Mouse (Mus musculus): Measurements from ENCODE around the gene Rbbp4. TPM values are rescaled to one million over a fixed set of nuclear protein-coding genes. Genes with fewer than 3 reads are reported as not detected.

The Rbbp4 gene
- polyA plus RNA-seq, 1 experiment = 215 TPM

DNA sequence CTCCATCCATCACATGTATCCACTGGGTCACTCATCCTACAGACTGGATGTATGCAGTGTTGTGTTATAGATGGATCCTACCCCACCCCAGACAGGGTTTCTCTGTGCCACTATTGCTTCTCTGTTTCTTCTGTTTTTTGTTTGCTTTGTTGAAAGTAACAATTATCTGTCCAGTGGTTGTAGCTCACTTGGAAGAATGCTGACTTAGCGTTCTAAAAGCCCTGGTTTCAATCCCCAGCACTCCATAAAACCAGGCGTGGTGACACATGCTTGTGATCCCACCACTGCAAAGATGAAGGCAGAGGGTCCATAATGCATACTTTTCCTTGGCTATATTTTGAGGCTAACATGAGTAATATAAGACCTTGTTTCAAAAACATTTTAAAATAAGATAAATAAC, 7.5 kb upstream of the Rbbp4 start:
- 86% methylated on average over 2 of the region's 2 CpGs for whole genome bisulfite sequencing
- no peak overlapping the region for H3K4me3 ChIP-seq (replicated peaks; ENCODE audit: control insufficient read depth, low read depth, low read length)

DNA sequence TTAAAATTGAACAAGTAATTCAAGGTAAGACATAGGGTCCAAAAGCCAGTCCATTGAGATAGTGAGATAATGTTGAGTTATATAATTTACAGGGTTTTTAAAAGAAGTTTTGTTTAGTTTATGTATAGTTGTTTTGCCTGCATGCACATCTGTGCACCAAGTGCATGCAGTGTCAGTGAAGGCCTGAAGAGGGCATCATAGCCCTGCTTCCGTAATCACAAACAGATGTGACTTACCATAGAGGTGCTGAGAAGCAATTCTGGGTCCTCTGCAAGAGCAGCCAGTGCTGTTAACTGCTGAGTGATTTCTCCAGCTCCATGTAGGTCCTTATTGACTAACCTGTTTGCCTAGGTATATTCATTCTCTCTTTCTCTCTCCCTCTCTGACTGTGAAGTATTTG, 6.7 kb upstream of the Rbbp4 start:
- TF ChIP-seq CTCF (IDR thresholded peaks at IDR 0.05; ENCODE audit: control insufficient read depth, insufficient read depth, low read length) = no peak
- TF ChIP-seq POLR2A (IDR thresholded peaks at IDR 0.05; ENCODE audit: borderline replicate concordance, control insufficient read depth, low read depth, low read length) = no peak
- Histone ChIP-seq H3K4me1 (ENCODE audit: control insufficient read depth, insufficient read depth, low read length) (peaks cover 3% of the 10 kb centered on the region), H3K4me3 (replicated peaks; ENCODE audit: control insufficient read depth, low read depth, low read length) (no peak overlapping the region), H3K27ac (ENCODE audit: control insufficient read depth, insufficient read depth, low read depth, low read length, poor library complexity) (no peak overlapping the region)
- WGBS = 85% methylated on average over 1 of the region's 1 CpGs

More for the DNA sequence above, 7.5 kb upstream of the Rbbp4 start:
- TF ChIP-seq POLR2A (IDR thresholded peaks at IDR 0.05; ENCODE audit: borderline replicate concordance, control insufficient read depth, low read depth, low read length) (no peak), CTCF (IDR thresholded peaks at IDR 0.05; ENCODE audit: control insufficient read depth, insufficient read depth, low read length) (no peak)
- H3K27ac ChIP-seq (ENCODE audit: control insufficient read depth, insufficient read depth, low read depth, low read length, poor library complexity) = no peak overlapping the region
- H3K4me1 ChIP-seq (ENCODE audit: control insufficient read depth, insufficient read depth, low read length) = peaks cover 3% of the 10 kb centered on the region

DNA sequence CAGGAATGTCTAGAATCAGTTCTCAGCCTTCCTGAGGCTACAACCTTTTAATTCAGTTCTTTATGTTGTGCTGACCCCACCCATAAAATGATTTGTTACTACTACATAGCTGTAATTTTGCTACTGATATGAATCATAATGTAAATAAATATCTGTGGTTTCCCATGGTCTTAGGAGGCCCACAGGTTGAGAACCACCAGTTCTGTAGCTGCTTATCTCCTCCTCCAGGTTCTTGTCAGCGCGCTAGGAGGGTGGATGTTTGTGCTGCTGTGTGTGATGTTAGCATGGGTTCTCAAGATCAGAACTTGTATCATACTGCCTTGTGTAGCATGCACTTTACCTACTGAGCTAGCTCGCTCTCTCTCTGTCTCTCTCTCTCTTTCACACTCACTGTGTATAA, 4.6 kb upstream of the Rbbp4 start:
- TF ChIP-seq POLR2A (IDR thresholded peaks at IDR 0.05; ENCODE audit: borderline replicate concordance, control insufficient read depth, low read depth, low read length) (no peak), CTCF (IDR thresholded peaks at IDR 0.05; ENCODE audit: control insufficient read depth, insufficient read depth, low read length) (no peak)
- Histone ChIP-seq H3K4me3 (replicated peaks; ENCODE audit: control insufficient read depth, low read depth, low read length) (no peak overlapping the region), H3K27ac (ENCODE audit: control insufficient read depth, insufficient read depth, low read depth, low read length, poor library complexity) (peak overlapping the region; percentile 19; the same call in 1 of the 2 replicates), H3K4me1 (ENCODE audit: control insufficient read depth, insufficient read depth, low read length) (peaks cover 3% of the 10 kb centered on the region)
- WGBS = 58% methylated on average over 3 of the region's 3 CpGs

DNA sequence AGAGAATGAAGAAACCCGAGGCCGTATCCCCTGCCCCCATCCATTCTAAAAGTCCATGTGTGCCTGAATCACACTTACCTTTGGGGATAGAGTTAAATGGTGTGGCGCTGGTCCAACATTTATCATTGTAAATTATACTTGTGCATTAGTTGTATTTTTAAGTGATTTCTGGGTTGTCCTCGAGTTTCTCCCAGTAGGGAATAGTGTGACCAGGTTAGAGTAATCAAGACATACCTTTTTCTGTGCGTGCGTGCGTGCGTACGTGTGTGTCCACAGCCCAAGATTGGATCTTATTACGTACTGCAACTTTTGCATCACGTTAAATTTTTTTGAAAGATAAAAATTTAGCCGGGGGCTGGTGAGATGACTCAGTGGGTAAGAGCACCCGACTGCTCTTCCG, 1.1 kb upstream of the Rbbp4 start:
- H3K4me1 ChIP-seq (ENCODE audit: control insufficient read depth, insufficient read depth, low read length) = peaks cover 3% of the 10 kb centered on the region

DNA sequence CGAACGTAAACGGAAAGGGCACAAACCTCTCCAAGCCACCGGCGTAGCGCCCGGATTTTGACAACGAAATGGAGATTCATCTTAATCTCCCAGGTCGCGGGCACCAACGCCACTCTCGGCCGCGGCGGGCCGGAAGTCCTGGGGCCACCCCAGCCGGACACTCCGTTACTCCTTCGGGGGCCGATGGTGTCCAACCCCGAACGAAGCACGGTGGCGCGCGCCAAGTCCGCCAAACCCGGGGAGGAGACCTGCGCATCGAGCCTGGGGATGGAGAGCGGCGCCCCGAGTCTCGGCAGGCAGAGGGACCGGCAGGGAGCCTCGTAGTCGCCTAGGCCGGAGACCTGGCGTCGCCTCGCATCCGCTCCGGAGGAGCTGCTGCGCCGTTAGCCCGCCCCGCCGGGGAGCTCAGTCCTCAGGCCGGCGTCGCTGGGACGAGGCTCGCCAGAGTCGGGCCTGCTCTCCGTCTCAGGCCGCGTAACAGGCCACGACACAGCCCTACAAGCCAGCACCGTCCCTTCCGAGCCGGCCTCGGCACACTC, 424 bp downstream of the Rbbp4 start:
- TF ChIP-seq CTCF (IDR thresholded peaks at IDR 0.05; ENCODE audit: control insufficient read depth, insufficient read depth, low read length) = no peak
- TF ChIP-seq POLR2A (IDR thresholded peaks at IDR 0.05; ENCODE audit: borderline replicate concordance, control insufficient read depth, low read depth, low read length) = no peak
- peaks cover 1% of the 10 kb centered on the region; the same call in 1 of the 2 replicates for H3K4me1 ChIP-seq (ENCODE audit: control insufficient read depth, insufficient read depth, low read length)
- WGBS = under 1% methylated on average over 62 of the region's 62 CpGs

More for the DNA sequence above, 1.1 kb upstream of the Rbbp4 start:
- H3K27ac ChIP-seq (ENCODE audit: control insufficient read depth, insufficient read depth, low read depth, low read length, poor library complexity) = peak overlapping the region; percentile 95; the same call in 1 of the 2 replicates
- WGBS = 41% methylated on average over 14 of the region's 14 CpGs
- TF ChIP-seq CTCF (IDR thresholded peaks at IDR 0.05; ENCODE audit: control insufficient read depth, insufficient read depth, low read length) = no peak
- TF ChIP-seq POLR2A (IDR thresholded peaks at IDR 0.05; ENCODE audit: borderline replicate concordance, control insufficient read depth, low read depth, low read length) = no peak
- H3K4me3 ChIP-seq (replicated peaks; ENCODE audit: control insufficient read depth, low read depth, low read length) = peak overlapping the region; percentile 75

DNA sequence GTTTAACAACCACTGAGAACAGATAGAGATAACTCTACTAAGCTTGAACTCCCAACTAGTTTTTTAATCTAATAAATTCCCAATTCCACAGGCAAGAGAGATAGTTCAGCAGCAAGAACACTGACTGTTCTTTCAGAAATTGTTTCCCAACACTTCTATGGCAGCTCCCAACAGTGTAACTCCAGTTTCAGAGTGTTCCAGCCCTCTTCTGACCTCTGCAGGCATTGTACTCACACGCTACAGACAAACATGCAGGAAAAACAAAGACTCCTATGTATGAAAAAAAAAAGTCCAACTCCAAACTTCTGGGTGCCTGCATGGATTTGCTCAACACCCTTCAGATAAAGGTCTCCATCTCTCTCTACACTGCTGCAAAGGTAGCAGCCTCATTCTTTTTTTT, 2.3 kb downstream of the Rbbp4 start:
- Histone ChIP-seq H3K4me3 (replicated peaks; ENCODE audit: control insufficient read depth, low read depth, low read length) (no peak overlapping the region), H3K27ac (ENCODE audit: control insufficient read depth, insufficient read depth, low read depth, low read length, poor library complexity) (no peak overlapping the region), H3K4me1 (ENCODE audit: control insufficient read depth, insufficient read depth, low read length) (no peaks in the 10 kb centered on the region; the same call in 1 of the 2 replicates)
- WGBS = 50% methylated on average over 1 of the region's 1 CpGs
- no peak for TF ChIP-seq POLR2A (IDR thresholded peaks at IDR 0.05; ENCODE audit: borderline replicate concordance, control insufficient read depth, low read depth, low read length)

More for the DNA sequence above, 424 bp downstream of the Rbbp4 start:
- H3K4me3 ChIP-seq (replicated peaks; ENCODE audit: control insufficient read depth, low read depth, low read length) = peak overlapping the region; percentile 99
- H3K27ac ChIP-seq (ENCODE audit: control insufficient read depth, insufficient read depth, low read depth, low read length, poor library complexity) = peak overlapping the region; percentile 95

DNA sequence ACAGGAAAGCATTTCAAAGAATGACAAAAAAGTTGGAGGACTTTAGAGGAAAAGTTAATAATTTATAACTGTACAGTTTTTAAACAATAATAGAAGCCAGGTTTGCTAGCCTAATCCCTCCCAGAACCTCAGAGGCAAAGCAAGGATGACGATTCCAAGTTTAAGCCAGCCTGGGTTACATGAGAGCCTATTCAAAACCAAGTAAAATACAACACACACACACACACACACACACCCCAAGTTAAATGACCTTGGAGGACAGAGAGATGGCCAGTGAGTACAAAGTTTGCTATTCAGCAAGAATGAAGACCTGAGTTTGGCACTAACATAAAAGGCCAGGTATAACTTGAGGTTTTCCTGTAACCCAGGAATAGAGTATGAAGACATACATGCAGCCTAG, 9.0 kb downstream of the Rbbp4 start:
- H3K27ac ChIP-seq (ENCODE audit: control insufficient read depth, insufficient read depth, low read depth, low read length, poor library complexity) = no peak overlapping the region
- no peak for TF ChIP-seq POLR2A (IDR thresholded peaks at IDR 0.05; ENCODE audit: borderline replicate concordance, control insufficient read depth, low read depth, low read length)
- no peak for TF ChIP-seq CTCF (IDR thresholded peaks at IDR 0.05; ENCODE audit: control insufficient read depth, insufficient read depth, low read length)
- H3K4me3 ChIP-seq (replicated peaks; ENCODE audit: control insufficient read depth, low read depth, low read length) = no peak overlapping the region
- WGBS = 82% methylated on average over 1 of the region's 1 CpGs
- no peaks in the 10 kb centered on the region; the same call in 1 of the 2 replicates for H3K4me1 ChIP-seq (ENCODE audit: control insufficient read depth, insufficient read depth, low read length)

DNA sequence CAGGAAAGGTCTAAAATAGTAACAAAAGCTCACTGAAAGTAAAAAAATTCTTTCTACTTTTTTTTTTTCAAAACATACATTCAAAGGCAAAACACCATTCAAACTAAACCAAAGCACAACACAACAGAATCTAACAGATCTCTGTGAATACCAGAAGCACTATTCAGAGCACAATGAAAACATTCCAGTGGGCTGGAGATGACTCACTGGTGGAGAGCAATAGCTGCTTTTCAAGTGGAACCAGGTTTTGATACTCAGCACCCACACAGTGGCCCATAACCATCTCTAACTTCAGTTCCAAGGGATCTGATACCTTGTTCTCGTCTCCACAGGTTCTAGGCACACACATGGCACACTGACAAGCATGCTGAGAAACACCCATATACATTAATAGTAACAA, 10.4 kb downstream of the Rbbp4 start:
- H3K4me1 ChIP-seq (ENCODE audit: control insufficient read depth, insufficient read depth, low read length) = no peaks in the 10 kb centered on the region; the same call in 1 of the 2 replicates
- TF ChIP-seq CTCF (IDR thresholded peaks at IDR 0.05; ENCODE audit: control insufficient read depth, insufficient read depth, low read length) (no peak), POLR2A (IDR thresholded peaks at IDR 0.05; ENCODE audit: borderline replicate concordance, control insufficient read depth, low read depth, low read length) (no peak)
- H3K4me3 ChIP-seq (replicated peaks; ENCODE audit: control insufficient read depth, low read depth, low read length) = no peak overlapping the region
- 86% methylated on average over 1 of the region's 1 CpGs for WGBS
- H3K27ac ChIP-seq (ENCODE audit: control insufficient read depth, insufficient read depth, low read depth, low read length, poor library complexity) = no peak overlapping the region

DNA sequence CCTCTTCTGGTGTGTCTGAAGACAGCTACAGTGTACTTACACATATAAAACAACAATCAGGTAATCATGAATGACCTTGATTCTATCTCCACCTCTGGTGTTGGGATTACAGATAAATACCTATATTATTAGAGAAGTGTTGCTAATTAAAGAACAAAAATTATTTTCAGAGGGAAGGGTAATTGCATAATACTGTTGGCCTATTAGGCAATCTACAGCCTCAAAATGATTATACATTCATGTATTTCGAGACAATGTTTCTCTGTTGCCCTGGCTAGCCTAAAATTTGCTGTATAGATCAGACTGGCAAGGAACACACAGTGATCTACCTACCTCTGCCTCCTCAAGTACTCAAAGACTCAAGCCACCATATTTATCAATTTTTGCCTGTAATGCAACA, 11.7 kb downstream of the Rbbp4 start:
- Histone ChIP-seq H3K27ac (ENCODE audit: control insufficient read depth, insufficient read depth, low read depth, low read length, poor library complexity) (no peak overlapping the region), H3K4me3 (replicated peaks; ENCODE audit: control insufficient read depth, low read depth, low read length) (no peak overlapping the region), H3K4me1 (ENCODE audit: control insufficient read depth, insufficient read depth, low read length) (no peaks in the 10 kb centered on the region; the same call in 1 of the 2 replicates)
- WGBS = 41% methylated on average over 1 of the region's 1 CpGs
- no peak for TF ChIP-seq CTCF (IDR thresholded peaks at IDR 0.05; ENCODE audit: control insufficient read depth, insufficient read depth, low read length)
- no peak for TF ChIP-seq POLR2A (IDR thresholded peaks at IDR 0.05; ENCODE audit: borderline replicate concordance, control insufficient read depth, low read depth, low read length)

Data from bone marrow, adult 2 months (tissue).